Mouse (Mus musculus) lung, adult 10 weeks (tissue): ENCODE data around the gene Olfr48. TPM values are rescaled to one million over a fixed set of nuclear protein-coding genes. Genes with fewer than 3 reads are reported as not detected.

Source experiments
- polyA plus RNA-seq: library from polyadenylated mRNA; stranded (reverse); fragments of 350-450 nt; fragmentation: Illumina TruSeq; extraction: RNeasy Lipid Tissue Mini Kit (QIAGEN cat#74804); gene quantifications from one replicate; pipeline ENCODE4 v1.2.3, GENCODE M21; 2014; ENCODE audit warnings: low read depth, low replicate concordance; ENCODE audit not compliant: insufficient read depth

Gene Olfr48
- not detected for polyA plus RNA-seq

DNA sequence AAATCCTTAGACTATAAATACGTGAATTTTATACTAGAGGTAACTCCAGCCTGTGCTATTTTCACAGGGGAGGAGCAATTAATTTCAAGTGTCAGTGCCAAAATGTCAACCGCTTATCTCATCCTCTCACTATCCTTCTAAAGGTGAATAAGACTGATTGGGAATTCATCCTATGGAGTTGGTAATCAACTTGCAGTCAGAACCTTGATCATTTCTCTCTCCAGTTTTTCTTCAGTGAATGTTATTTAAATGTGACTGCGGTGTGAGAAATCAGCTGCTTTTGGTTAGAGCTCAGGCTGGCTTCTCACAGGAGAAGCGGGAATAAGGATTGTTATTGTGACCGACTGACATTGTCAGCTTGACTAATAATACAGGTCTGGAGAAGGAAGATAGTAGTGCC lies at the start of gene Olfr48:
Olfr48 (minus strand) TSS at position 101 of the 400 bp plus-strand sequence.

DNA sequence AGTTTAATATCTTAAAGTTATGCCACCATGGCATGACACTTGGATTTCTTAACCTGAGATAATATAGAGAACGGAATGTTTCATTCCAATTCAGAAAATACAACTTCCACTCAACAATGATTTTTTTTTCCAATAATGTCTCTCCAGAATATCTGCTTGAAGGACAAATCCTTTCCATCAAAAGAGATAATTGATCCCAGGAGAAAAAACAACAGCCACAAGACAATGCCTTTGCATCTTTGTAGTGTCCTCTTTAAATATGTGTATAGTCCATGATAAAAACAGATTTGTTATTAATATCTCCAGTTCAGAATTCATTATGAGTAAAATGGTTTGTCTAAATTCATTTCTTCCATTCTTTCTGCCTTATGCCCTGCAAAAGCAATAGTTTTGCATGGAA lies 30.1 kb upstream of the Olfr48 start, which contains the start of gene Olfr1257:
Olfr1257 (plus strand) TSS at position 301 of the 400 bp plus-strand sequence.

DNA sequence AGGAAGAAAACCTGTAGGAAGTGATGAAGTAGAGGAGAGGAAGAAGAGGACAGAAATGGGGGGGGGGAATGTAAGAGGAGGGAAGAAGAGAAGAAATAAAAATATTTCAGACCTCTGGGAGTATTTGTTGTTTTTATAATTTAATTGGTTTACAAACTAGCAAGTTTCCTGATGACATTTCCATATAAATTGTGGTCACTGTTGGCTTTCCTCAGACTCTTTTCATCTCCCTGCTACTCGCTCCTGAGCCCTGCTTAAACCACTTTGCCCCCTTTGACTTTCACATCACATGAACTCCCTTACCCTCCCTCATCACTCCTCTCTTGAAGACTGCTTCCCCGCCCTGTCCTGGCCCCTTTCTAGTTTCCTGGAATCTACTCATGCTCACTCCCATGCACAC lies 6.5 kb downstream of the Olfr48 start, which contains the start of gene Olfr1256:
Olfr1256 (minus strand) TSS at position 101 of the 400 bp plus-strand sequence.

DNA sequence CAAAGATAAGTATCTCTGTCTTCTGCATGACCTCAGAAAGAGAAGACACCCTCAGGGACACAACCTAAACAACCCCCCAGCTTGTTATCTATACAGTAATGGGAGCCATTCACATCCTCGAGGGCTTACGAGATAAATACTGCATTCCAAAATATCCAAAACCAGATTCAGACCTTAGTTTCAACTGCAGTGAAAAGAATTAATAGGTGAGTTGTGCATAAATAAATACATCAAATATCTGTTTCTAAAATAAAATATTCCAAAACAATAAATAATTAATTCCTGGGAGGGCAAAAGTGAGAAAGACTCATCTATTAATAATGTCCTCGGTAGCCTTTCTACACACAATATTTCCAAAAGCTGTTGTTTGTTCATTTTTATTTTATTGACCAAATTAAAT lies 36.3 kb downstream of the Olfr48 start, which contains the start of gene Olfr1255:
Olfr1255 (plus strand) TSS at position 301 of the 400 bp plus-strand sequence.

DNA sequence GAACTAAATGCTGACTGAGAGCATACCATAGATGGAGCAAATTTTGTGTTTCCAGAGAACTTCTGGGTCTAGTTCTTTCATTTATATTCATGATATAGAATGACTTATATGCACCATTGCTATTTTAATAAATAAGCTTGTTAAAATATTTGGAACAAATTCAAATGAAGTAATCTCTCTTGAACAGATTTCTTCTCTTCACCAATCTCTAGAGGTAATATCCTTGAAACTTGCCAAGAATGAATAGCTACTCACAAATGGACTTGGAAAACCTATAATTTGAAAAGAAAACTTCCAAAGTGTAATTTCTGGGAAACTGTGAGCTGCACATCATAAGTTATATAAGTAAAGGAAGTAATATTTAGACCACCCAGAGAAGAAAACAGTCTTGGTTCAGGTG lies 54.5 kb downstream of the Olfr48 start, which contains the start of gene Olfr1254:
Olfr1254 (minus strand) TSS at position 101 of the 400 bp plus-strand sequence.

Other genes starting within 250 kb of the Olfr48 start
- gene Olfr1247, start 234.1 kb downstream of the Olfr48 start, polyA plus RNA-seq = not detected
- not detected for gene Olfr1248, start 230.0 kb downstream of the Olfr48 start, polyA plus RNA-seq
- gene Olfr1249, start 213.2 kb downstream of the Olfr48 start, polyA plus RNA-seq = not detected
- not detected for gene Olfr1250, start 186.7 kb downstream of the Olfr48 start, polyA plus RNA-seq
- not detected for gene Olfr1251, start 176.3 kb downstream of the Olfr48 start, polyA plus RNA-seq
- not detected for gene Olfr1252, start 123.2 kb downstream of the Olfr48 start, polyA plus RNA-seq
- gene Olfr1253, start 91.1 kb downstream of the Olfr48 start, polyA plus RNA-seq = not detected
- gene Olfr1254, start 54.6 kb downstream of the Olfr48 start, polyA plus RNA-seq = not detected
- gene Olfr1255, start 36.2 kb downstream of the Olfr48 start, polyA plus RNA-seq = not detected
- gene Olfr1256, start 6.7 kb downstream of the Olfr48 start, polyA plus RNA-seq = not detected
- gene Olfr1257, start 30.2 kb upstream of the Olfr48 start, polyA plus RNA-seq = not detected
- not detected for gene Olfr1258, start 79.1 kb upstream of the Olfr48 start, polyA plus RNA-seq
- gene Olfr1259, start 100.5 kb upstream of the Olfr48 start, polyA plus RNA-seq = not detected
- not detected for gene Olfr1260, start 126.1 kb upstream of the Olfr48 start, polyA plus RNA-seq
- gene Olfr1261, start 143.0 kb upstream of the Olfr48 start, polyA plus RNA-seq = not detected
- gene Olfr1262, start 151.9 kb upstream of the Olfr48 start, polyA plus RNA-seq = not detected
- gene Olfr1263, start 163.9 kb upstream of the Olfr48 start, polyA plus RNA-seq = not detected
- gene Olfr1264, start 177.4 kb upstream of the Olfr48 start, polyA plus RNA-seq = not detected
- gene Olfr1265, start 187.1 kb upstream of the Olfr48 start, polyA plus RNA-seq = not detected
- not detected for gene Olfr140, start 215.4 kb upstream of the Olfr48 start, polyA plus RNA-seq